Mouse (Mus musculus): Measurements from ENCODE around the gene Zfp365. TPM values are rescaled to one million over a fixed set of nuclear protein-coding genes. Genes with fewer than 3 reads are reported as not detected.

Gene Zfp365
- polyA plus RNA-seq, 1 experiment from 2014 or later: 1.3 TPM

DNA sequence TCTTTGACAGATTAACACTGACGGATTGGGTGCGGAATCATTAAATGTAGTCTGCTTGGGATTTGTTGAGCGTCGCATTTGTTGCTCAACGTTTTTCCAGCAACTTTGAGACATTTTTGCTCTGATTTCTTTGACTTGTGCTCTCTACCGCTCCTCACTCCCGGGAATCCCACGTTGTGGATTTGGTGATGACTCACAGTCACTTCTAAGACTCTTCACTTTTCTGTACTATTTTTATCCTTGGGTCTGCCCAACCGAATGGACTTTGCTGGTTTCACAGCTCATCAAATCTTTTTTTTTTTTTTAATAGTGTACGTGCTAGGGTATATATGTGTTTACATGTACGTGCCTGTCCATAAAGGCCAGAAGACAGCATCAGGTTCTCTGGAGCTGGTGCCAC lies 20.3 kb upstream of the Zfp365 start:
- H3K4me1 ChIP-seq (ENCODE audit: control insufficient read depth, insufficient read depth, low read length): no peaks in the 10 kb centered on the region
- no peaks in the 10 kb centered on the region for H3K27me3 ChIP-seq (ENCODE audit: control insufficient read depth, insufficient read depth, low read length)
- no peaks in the 10 kb centered on the region for H3K36me3 ChIP-seq (ENCODE audit: control insufficient read depth, insufficient read depth, low read length)
- no peak overlapping the region for H3K4me3 ChIP-seq (replicated peaks; ENCODE audit: low read length)
- no peak for ATAC-seq (ENCODE audit: insufficient read depth, low FRiP score)
- no peak overlapping the region for H3K4me2 ChIP-seq (ENCODE audit: low read depth, low read length)
- 88% methylated on average over 11 of the region's 11 CpGs for WGBS
- no peak overlapping the region for H3K27ac ChIP-seq (ENCODE audit: low read length)
- H3K9ac ChIP-seq (ENCODE audit: low read length): no peak overlapping the region
- no peaks in the 10 kb centered on the region; the same call in 1 of the 2 replicates for H3K9me3 ChIP-seq (replicated peaks; ENCODE audit: control insufficient read depth, low read length)

DNA sequence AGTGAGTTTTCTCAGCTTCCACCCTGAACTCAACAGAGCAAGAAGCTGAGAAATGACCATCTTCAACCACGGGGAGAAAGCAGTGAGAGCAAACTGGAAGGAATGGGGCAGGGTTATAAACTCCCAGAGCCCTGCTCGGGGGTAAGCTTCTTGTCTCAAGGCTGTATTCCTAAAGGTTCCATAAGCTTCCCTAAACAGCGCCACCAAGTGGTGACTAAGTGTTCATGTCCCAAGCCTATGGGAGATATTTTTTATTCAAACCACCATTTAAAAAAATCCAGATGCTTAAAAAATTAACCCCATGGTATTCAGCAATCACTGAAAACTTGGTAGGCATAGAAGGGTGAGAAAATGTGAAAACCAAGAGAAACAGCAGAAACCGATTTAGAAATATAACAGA lies 18.9 kb upstream of the Zfp365 start:
- Histone ChIP-seq H3K27me3 (ENCODE audit: control insufficient read depth, insufficient read depth, low read length) (no peaks in the 10 kb centered on the region), H3K4me3 (replicated peaks; ENCODE audit: low read length) (no peak overlapping the region), H3K4me2 (ENCODE audit: low read depth, low read length) (no peak overlapping the region), H3K27ac (ENCODE audit: low read length) (no peak overlapping the region), H3K36me3 (ENCODE audit: control insufficient read depth, insufficient read depth, low read length) (no peaks in the 10 kb centered on the region), H3K9ac (ENCODE audit: low read length) (no peak overlapping the region), H3K9me3 (replicated peaks; ENCODE audit: control insufficient read depth, low read length) (no peaks in the 10 kb centered on the region; the same call in 1 of the 2 replicates), H3K4me1 (ENCODE audit: control insufficient read depth, insufficient read depth, low read length) (no peaks in the 10 kb centered on the region)
- ATAC-seq (ENCODE audit: insufficient read depth, low FRiP score): no peak
- 72% methylated on average over 4 of the region's 4 CpGs for WGBS

DNA sequence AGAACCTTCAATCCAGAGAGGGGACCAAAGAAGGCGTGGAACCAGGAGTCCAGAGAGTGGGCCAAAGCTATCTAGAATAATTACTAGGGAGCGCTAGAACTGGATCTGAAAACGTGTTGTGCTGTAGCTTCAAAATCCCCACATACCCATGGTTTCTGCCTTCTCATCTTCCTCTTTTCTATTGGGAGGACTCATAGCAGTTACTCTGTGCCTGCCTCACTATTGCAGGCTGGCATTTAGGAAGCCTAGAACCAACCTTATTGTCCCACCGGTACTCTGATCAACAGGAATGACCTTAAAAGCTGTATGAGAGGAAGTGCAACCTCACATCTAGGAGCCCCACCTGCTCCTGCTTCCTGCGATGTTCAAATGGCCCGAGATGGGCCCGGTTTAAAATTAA lies 16.1 kb upstream of the Zfp365 start:
- H3K4me3 ChIP-seq (replicated peaks; ENCODE audit: low read length): no peak overlapping the region
- no peaks in the 10 kb centered on the region for H3K36me3 ChIP-seq (ENCODE audit: control insufficient read depth, insufficient read depth, low read length)
- H3K4me2 ChIP-seq (ENCODE audit: low read depth, low read length): no peak overlapping the region
- H3K9ac ChIP-seq (ENCODE audit: low read length): no peak overlapping the region
- no peak for ATAC-seq (ENCODE audit: insufficient read depth, low FRiP score)
- H3K27ac ChIP-seq (ENCODE audit: low read length): no peak overlapping the region
- H3K4me1 ChIP-seq (ENCODE audit: control insufficient read depth, insufficient read depth, low read length): no peaks in the 10 kb centered on the region
- 83% methylated on average over 7 of the region's 7 CpGs for WGBS
- no peaks in the 10 kb centered on the region for H3K27me3 ChIP-seq (ENCODE audit: control insufficient read depth, insufficient read depth, low read length)
- no peaks in the 10 kb centered on the region; the same call in 1 of the 2 replicates for H3K9me3 ChIP-seq (replicated peaks; ENCODE audit: control insufficient read depth, low read length)

DNA sequence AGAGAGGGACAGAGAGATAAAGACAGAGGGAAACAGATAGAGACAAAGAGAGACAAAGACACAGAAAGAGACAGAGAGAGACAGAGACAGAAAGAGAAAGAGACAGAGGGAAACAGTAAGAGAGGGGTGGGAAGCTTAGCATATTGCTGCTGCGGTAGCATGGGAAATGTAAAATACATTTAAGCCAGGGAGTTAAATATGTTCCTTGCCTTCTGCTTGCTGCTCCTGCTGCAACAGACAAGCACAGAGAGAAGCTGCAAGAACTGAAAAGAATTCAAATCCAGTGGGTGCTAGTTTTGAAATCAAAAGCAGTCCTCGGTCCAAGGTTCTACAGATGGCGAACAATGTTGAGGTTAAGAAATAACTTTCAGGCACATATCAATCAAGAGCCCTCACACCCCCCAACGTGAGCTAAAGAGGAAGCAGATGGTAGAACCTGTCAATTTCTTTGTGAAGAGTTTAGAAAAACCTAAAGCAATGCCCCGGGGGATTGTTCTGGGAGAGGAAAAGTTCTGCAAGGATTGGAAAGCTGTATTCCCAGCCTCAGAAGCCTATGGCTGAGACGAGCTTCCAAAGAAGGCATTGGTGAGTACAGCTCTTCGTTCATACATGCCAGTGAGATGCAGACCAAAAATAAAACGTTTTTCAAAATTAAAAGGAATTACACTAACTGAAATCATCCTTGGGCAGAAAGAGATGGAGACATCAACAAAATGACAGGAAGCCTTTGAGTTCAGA lies 15.4 kb upstream of the Zfp365 start:
- 70% methylated on average over 8 of the region's 8 CpGs for WGBS
- no peaks in the 10 kb centered on the region for H3K36me3 ChIP-seq (ENCODE audit: control insufficient read depth, insufficient read depth, low read length)
- no peaks in the 10 kb centered on the region for H3K27me3 ChIP-seq (ENCODE audit: control insufficient read depth, insufficient read depth, low read length)
- H3K4me1 ChIP-seq (ENCODE audit: control insufficient read depth, insufficient read depth, low read length): no peaks in the 10 kb centered on the region
- H3K4me3 ChIP-seq (replicated peaks; ENCODE audit: low read length): no peak overlapping the region
- no peaks in the 10 kb centered on the region; the same call in 1 of the 2 replicates for H3K9me3 ChIP-seq (replicated peaks; ENCODE audit: control insufficient read depth, low read length)
- no peak overlapping the region for H3K4me2 ChIP-seq (ENCODE audit: low read depth, low read length)
- no peak overlapping the region for H3K27ac ChIP-seq (ENCODE audit: low read length)
- H3K9ac ChIP-seq (ENCODE audit: low read length): no peak overlapping the region
- ATAC-seq (ENCODE audit: insufficient read depth, low FRiP score): no peak

DNA sequence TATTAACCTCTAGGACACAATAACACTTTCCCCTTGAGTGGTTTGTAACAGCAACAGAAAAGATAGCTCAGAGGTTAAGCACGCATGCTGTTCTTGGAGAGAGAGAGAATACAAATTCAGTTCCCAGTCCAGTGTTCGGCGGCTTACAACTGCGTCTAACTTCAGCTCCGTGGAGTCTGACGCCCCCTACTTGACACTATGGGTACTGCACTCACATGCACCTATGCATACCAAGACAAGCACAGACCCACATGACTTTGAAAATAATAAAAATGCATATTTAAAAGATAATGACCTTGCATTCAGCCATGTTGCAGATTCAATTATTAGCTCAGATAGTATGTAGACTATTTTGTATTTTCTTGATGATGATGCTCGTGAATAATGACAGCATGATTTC lies 11.6 kb upstream of the Zfp365 start:
- Histone ChIP-seq H3K9ac (ENCODE audit: low read length) (no peak overlapping the region), H3K9me3 (replicated peaks; ENCODE audit: control insufficient read depth, low read length) (no peaks in the 10 kb centered on the region), H3K4me3 (replicated peaks; ENCODE audit: low read length) (no peak overlapping the region), H3K36me3 (ENCODE audit: control insufficient read depth, insufficient read depth, low read length) (no peaks in the 10 kb centered on the region), H3K27me3 (ENCODE audit: control insufficient read depth, insufficient read depth, low read length) (no peaks in the 10 kb centered on the region), H3K4me1 (ENCODE audit: control insufficient read depth, insufficient read depth, low read length) (no peaks in the 10 kb centered on the region), H3K27ac (ENCODE audit: low read length) (no peak overlapping the region), H3K4me2 (ENCODE audit: low read depth, low read length) (no peak overlapping the region)
- 53% methylated on average over 7 of the region's 7 CpGs for WGBS
- ATAC-seq (ENCODE audit: insufficient read depth, low FRiP score): no peak

DNA sequence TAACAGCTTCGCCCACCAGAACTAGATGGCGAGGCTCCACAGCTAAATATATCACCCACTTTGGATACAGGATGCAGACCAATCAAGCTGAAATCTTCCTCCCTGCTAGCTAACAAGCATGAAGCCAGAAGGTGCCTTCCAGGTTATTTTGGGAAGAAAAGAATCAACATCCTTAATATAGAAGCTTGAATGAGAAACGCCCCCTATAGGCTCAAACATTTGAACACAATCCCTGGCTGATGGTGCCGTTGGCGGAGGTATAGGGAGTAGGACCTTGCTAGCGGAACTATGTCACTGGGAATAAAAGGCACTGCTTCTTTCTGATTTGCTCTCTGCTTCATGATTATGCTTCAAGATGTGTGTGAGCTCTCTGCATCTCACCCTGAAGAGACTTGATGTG lies 9.3 kb upstream of the Zfp365 start:
- H3K36me3 ChIP-seq (ENCODE audit: control insufficient read depth, insufficient read depth, low read length): no peaks in the 10 kb centered on the region
- no peak overlapping the region for H3K4me3 ChIP-seq (replicated peaks; ENCODE audit: low read length)
- no peak overlapping the region for H3K9ac ChIP-seq (ENCODE audit: low read length)
- H3K4me2 ChIP-seq (ENCODE audit: low read depth, low read length): no peak overlapping the region
- H3K27ac ChIP-seq (ENCODE audit: low read length): no peak overlapping the region
- no peaks in the 10 kb centered on the region for H3K4me1 ChIP-seq (ENCODE audit: control insufficient read depth, insufficient read depth, low read length)
- no peaks in the 10 kb centered on the region for H3K9me3 ChIP-seq (replicated peaks; ENCODE audit: control insufficient read depth, low read length)
- ATAC-seq (ENCODE audit: insufficient read depth, low FRiP score): no peak
- WGBS: 92% methylated on average over 6 of the region's 6 CpGs
- no peaks in the 10 kb centered on the region for H3K27me3 ChIP-seq (ENCODE audit: control insufficient read depth, insufficient read depth, low read length)

DNA sequence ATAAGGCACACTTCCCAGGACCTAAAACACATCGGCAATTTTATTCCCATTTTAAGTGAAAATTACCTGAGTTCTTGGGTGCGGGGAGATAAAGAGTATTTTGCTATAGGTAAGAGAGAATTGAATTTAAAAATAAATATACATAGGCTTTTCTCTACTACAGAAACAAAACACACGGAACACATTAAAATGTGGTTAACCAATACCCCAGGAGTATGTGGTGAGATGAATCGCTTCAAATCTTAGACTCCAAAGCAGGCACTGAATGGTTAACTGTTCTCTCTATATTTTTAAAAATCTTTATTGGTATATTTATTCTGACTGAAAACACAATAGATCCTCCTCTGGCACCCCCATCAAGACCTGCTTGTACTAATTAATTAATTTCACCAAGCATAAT lies 7.2 kb upstream of the Zfp365 start:
- 94% methylated on average over 4 of the region's 4 CpGs for WGBS
- no peak overlapping the region for H3K9ac ChIP-seq (ENCODE audit: low read length)
- no peaks in the 10 kb centered on the region for H3K36me3 ChIP-seq (ENCODE audit: control insufficient read depth, insufficient read depth, low read length)
- no peaks in the 10 kb centered on the region for H3K4me1 ChIP-seq (ENCODE audit: control insufficient read depth, insufficient read depth, low read length)
- no peaks in the 10 kb centered on the region for H3K9me3 ChIP-seq (replicated peaks; ENCODE audit: control insufficient read depth, low read length)
- no peak overlapping the region for H3K4me2 ChIP-seq (ENCODE audit: low read depth, low read length)
- H3K4me3 ChIP-seq (replicated peaks; ENCODE audit: low read length): no peak overlapping the region
- no peaks in the 10 kb centered on the region for H3K27me3 ChIP-seq (ENCODE audit: control insufficient read depth, insufficient read depth, low read length)
- ATAC-seq (ENCODE audit: insufficient read depth, low FRiP score): no peak
- no peak overlapping the region for H3K27ac ChIP-seq (ENCODE audit: low read length)

DNA sequence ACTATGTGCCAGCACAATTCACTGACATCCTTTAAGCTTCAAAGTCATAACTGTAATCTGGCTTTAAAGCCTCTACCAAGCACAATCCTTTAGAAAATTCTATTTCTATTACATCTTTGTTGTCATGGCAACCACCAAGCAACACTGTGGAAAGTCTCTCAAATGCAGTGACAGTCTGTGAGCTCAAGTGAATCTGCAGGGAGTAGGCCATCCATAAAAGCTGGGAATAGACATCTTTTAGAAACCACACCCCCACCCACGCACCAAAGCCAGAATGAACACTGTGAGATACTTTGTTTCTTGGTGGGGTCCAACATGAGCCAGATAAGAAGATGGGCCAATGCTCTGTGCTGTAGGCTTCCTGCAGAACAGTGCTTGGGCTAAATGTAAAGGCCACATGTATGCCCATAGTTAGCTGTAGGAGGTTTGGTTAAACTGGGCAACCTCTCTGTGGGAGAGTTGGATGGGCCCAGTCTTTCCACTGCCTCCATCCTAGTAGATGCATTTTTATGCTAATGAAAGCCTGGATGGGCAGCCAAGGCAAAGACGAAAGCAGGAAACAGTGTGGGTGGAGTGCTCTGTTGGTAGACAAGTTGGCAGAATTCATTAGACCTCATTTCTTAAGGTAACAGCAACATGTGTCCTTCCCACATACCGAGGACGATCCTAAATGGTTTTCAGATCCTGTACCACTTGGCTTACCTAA lies 5.9 kb upstream of the Zfp365 start:
- Histone ChIP-seq H3K36me3 (ENCODE audit: control insufficient read depth, insufficient read depth, low read length) (no peaks in the 10 kb centered on the region), H3K4me3 (replicated peaks; ENCODE audit: low read length) (no peak overlapping the region), H3K4me1 (ENCODE audit: control insufficient read depth, insufficient read depth, low read length) (no peaks in the 10 kb centered on the region), H3K27me3 (ENCODE audit: control insufficient read depth, insufficient read depth, low read length) (no peaks in the 10 kb centered on the region), H3K9me3 (replicated peaks; ENCODE audit: control insufficient read depth, low read length) (no peaks in the 10 kb centered on the region), H3K27ac (ENCODE audit: low read length) (no peak overlapping the region), H3K4me2 (ENCODE audit: low read depth, low read length) (no peak overlapping the region), H3K9ac (ENCODE audit: low read length) (no peak overlapping the region)
- ATAC-seq (ENCODE audit: insufficient read depth, low FRiP score): no peak
- WGBS: 78% methylated on average over 4 of the region's 4 CpGs

DNA sequence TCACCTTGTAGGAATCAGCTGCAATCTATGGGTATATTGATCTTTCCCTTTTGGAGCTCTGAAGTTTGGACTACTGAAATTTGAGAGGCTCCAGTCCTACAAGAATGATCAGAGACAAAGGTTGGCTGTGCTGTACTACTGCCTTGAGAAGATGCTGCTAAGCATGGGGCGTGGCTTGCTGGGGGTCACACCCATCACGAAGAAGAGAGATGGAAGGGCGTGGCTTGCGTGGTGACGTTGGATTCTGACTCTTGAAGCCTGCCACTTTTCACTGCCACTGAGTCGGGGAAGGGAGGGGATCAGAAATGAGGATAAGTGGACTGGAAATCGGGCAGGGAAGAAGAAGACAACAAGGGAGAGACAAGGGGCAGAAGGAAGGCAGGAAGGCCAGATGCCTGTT lies 4.9 kb upstream of the Zfp365 start:
- H3K9ac ChIP-seq (ENCODE audit: low read length): no peak overlapping the region
- H3K4me1 ChIP-seq (ENCODE audit: control insufficient read depth, insufficient read depth, low read length): no peaks in the 10 kb centered on the region
- H3K27ac ChIP-seq (ENCODE audit: low read length): no peak overlapping the region
- H3K4me3 ChIP-seq (replicated peaks; ENCODE audit: low read length): no peak overlapping the region
- no peaks in the 10 kb centered on the region for H3K27me3 ChIP-seq (ENCODE audit: control insufficient read depth, insufficient read depth, low read length)
- H3K36me3 ChIP-seq (ENCODE audit: control insufficient read depth, insufficient read depth, low read length): no peaks in the 10 kb centered on the region
- H3K4me2 ChIP-seq (ENCODE audit: low read depth, low read length): no peak overlapping the region
- 55% methylated on average over 7 of the region's 7 CpGs for WGBS
- ATAC-seq (ENCODE audit: insufficient read depth, low FRiP score): no peak
- no peaks in the 10 kb centered on the region for H3K9me3 ChIP-seq (replicated peaks; ENCODE audit: control insufficient read depth, low read length)
